Mouse (Mus musculus) neural tube, embryonic 11.5 days (tissue): Measurements from ENCODE around the gene Pnkp. TPM values are rescaled to one million over a fixed set of nuclear protein-coding genes. Genes with fewer than 3 reads are reported as not detected.

Experiments used
- ATAC-seq: fragments of 200-750 bp; cut with Nextera tagmentation; 2 replicates; pipeline ENCODE4 v1.8.0; 2017; ENCODE audit warnings: moderate number of reproducible peaks, mild to moderate bottlenecking, moderate TSS enrichment, moderate library complexity; ENCODE audit not compliant: insufficient read depth, low FRiP score, low TSS enrichment
- DNase-seq: peaks from one replicate; pipeline ENCODE4 v3.0.0-alpha.2; 2015; ENCODE audit warnings: low spot score
- H3K27ac ChIP-seq: fragments of 300-500 bp; sonication (generic); 2 replicates; pipeline ENCODE4 v1.5.1; 2014; ENCODE audit warnings: low read depth, mild to moderate bottlenecking, low read length
- H3K27me3 ChIP-seq: fragments of 300-500 bp; sonication (generic); 2 replicates; pipeline ENCODE4 v1.6.1; 2014; ENCODE audit warnings: mild to moderate bottlenecking, low read length, mixed read lengths; ENCODE audit not compliant: control insufficient read depth, insufficient read depth
- H3K36me3 ChIP-seq: fragments of 300-500 bp; sonication (generic); 2 replicates; pipeline ENCODE4 v1.6.1; 2014; ENCODE audit warnings: mild to moderate bottlenecking, low read length, moderate library complexity, mixed read lengths; ENCODE audit not compliant: control insufficient read depth, insufficient read depth
- H3K4me1 ChIP-seq: fragments of 300-500 bp; sonication (generic); 2 replicates; pipeline ENCODE4 v1.6.1; 2014; ENCODE audit warnings: low read length, mixed read lengths; ENCODE audit not compliant: control insufficient read depth, insufficient read depth
- H3K4me2 ChIP-seq: fragments of 300-500 bp; sonication (generic); 2 replicates; pipeline ENCODE4 v1.6.1; 2014; ENCODE audit warnings: low read depth, mild to moderate bottlenecking, moderate library complexity
- H3K4me3 ChIP-seq: fragments of 300-500 bp; sonication (generic); 2 replicates; pipeline ENCODE4 v1.5.1; 2014; ENCODE audit warnings: low read depth, low read length
- H3K9ac ChIP-seq: fragments of 300-500 bp; sonication (generic); 2 replicates; pipeline ENCODE4 v1.6.1; 2014; ENCODE audit warnings: mild to moderate bottlenecking, low read length
- H3K9me3 ChIP-seq: fragments of 300-500 bp; sonication (generic); 2 replicates; pipeline ENCODE4 v1.6.1; 2016; ENCODE audit warnings: low read length; ENCODE audit not compliant: control insufficient read depth
- WGBS: fragments of 180-500 bp; shearing (Covaris S2); extraction: QIAGEN DNeasy Blood & Tissue Kit; methylation state at CpG from one replicate; pipeline ENCODE4 v1.1.7; 2014; 5-methylcytosine and 5-hydroxymethylcytosine counted together
- polyA plus RNA-seq: library from polyadenylated mRNA; unstranded; fragments of >200 nt; fragmentation: Nextera tagmentation; extraction: Ambion mirVana; gene quantifications from 2 replicates; pipeline ENCODE4 v1.2.1, GENCODE M21; 2014

Pnkp gene
- polyA plus RNA-seq, 1 experiment from 2014 or later = 30.6 TPM

GRCm38 (mm10) chr7:44820525-44820924 is 36.4 kb upstream of the Pnkp start:
- peaks cover 20% of the 10 kb centered on the region for H3K4me1 ChIP-seq
- H3K9me3 ChIP-seq = no peaks in the 10 kb centered on the region
- no peak overlapping the region for H3K9ac ChIP-seq
- H3K4me3 ChIP-seq = no peak overlapping the region
- ATAC-seq (no peak), DNase-seq (no peak)
- no peak overlapping the region for H3K4me2 ChIP-seq
- H3K27ac ChIP-seq = no peak overlapping the region
- no peaks in the 10 kb centered on the region; the same call in 1 of the 2 replicates for H3K36me3 ChIP-seq
- H3K27me3 ChIP-seq = no peaks in the 10 kb centered on the region
- 95% methylated on average over 3 of the region's 3 CpGs for WGBS

GRCm38 (mm10) chr7:44821666-44822448 is 35.1 kb upstream of the Pnkp start:
- Histone ChIP-seq H3K27ac (no peak overlapping the region), H3K36me3 (no peaks in the 10 kb centered on the region; the same call in 1 of the 2 replicates), H3K4me3 (no peak overlapping the region), H3K9ac (no peak overlapping the region), H3K9me3 (no peaks in the 10 kb centered on the region), H3K4me2 (no peak overlapping the region), H3K4me1 (peaks cover 20% of the 10 kb centered on the region), H3K27me3 (no peaks in the 10 kb centered on the region)
- WGBS = 86% methylated on average over 7 of the region's 7 CpGs
- no peak for ATAC-seq
- DNase-seq = no peak

GRCm38 (mm10) chr7:44823409-44823808 is 33.5 kb upstream of the Pnkp start:
- no peak for DNase-seq
- Histone ChIP-seq H3K4me3 (no peak overlapping the region), H3K9me3 (no peaks in the 10 kb centered on the region), H3K36me3 (no peaks in the 10 kb centered on the region; the same call in none of the 2 replicates), H3K27ac (no peak overlapping the region), H3K27me3 (no peaks in the 10 kb centered on the region), H3K9ac (no peak overlapping the region), H3K4me2 (no peak overlapping the region), H3K4me1 (peaks cover 10% of the 10 kb centered on the region)
- no peak for ATAC-seq
- WGBS = 46% methylated on average over 7 of the region's 7 CpGs

- 36% methylated on average over 3 of the region's 3 CpGs for WGBS
- peaks cover 3% of the 10 kb centered on the region; the same call in 1 of the 2 replicates for H3K4me1 ChIP-seq
- ATAC-seq = no peak
- no peaks in the 10 kb centered on the region for H3K27me3 ChIP-seq
- peaks cover 12% of the 10 kb centered on the region for H3K36me3 ChIP-seq
- no peak overlapping the region for H3K4me3 ChIP-seq
- no peak overlapping the region for H3K27ac ChIP-seq
- no peaks in the 10 kb centered on the region for H3K9me3 ChIP-seq
- H3K9ac ChIP-seq = no peak overlapping the region
- peak; percentile 80 for DNase-seq
- no peak overlapping the region for H3K4me2 ChIP-seq
Measured at GRCm38 (mm10) chr7:44824872-44825271, 32.1 kb upstream of the Pnkp start.

GRCm38 (mm10) chr7:44826771-44827170 is 30.2 kb upstream of the Pnkp start:
- peaks cover 21% of the 10 kb centered on the region for H3K36me3 ChIP-seq
- no peak overlapping the region for H3K4me3 ChIP-seq

GRCm38 (mm10) chr7:44828706-44829105 is 28.2 kb upstream of the Pnkp start:
- Histone ChIP-seq H3K27ac (no peak overlapping the region), H3K27me3 (no peaks in the 10 kb centered on the region), H3K36me3 (peaks cover 21% of the 10 kb centered on the region), H3K4me1 (peaks cover 2% of the 10 kb centered on the region; the same call in 1 of the 2 replicates), H3K9me3 (no peaks in the 10 kb centered on the region), H3K4me3 (no peak overlapping the region), H3K9ac (no peak overlapping the region), H3K4me2 (no peak overlapping the region)
- DNase-seq (no peak), ATAC-seq (no peak)
- WGBS = 91% methylated on average over 5 of the region's 5 CpGs

More at GRCm38 (mm10) chr7:44826771-44827170, 30.2 kb upstream of the Pnkp start:
- H3K9ac ChIP-seq = no peak overlapping the region
- peaks cover 3% of the 10 kb centered on the region; the same call in 1 of the 2 replicates for H3K4me1 ChIP-seq
- 92% methylated on average over 3 of the region's 3 CpGs for WGBS
- no peaks in the 10 kb centered on the region for H3K9me3 ChIP-seq
- DNase-seq (no peak), ATAC-seq (no peak)
- H3K4me2 ChIP-seq = no peak overlapping the region
- no peak overlapping the region for H3K27ac ChIP-seq
- H3K27me3 ChIP-seq = no peaks in the 10 kb centered on the region

- peaks cover 21% of the 10 kb centered on the region for H3K36me3 ChIP-seq
- H3K4me2 ChIP-seq = no peak overlapping the region
- DNase-seq (no peak), ATAC-seq (no peak)
- H3K27ac ChIP-seq = no peak overlapping the region
- no peak overlapping the region for H3K9ac ChIP-seq
- WGBS = 87% methylated on average over 4 of the region's 4 CpGs
- H3K9me3 ChIP-seq = no peaks in the 10 kb centered on the region
- no peak overlapping the region for H3K4me3 ChIP-seq
- H3K27me3 ChIP-seq = no peaks in the 10 kb centered on the region
- H3K4me1 ChIP-seq = no peaks in the 10 kb centered on the region
Measured at GRCm38 (mm10) chr7:44832763-44833162, 24.2 kb upstream of the Pnkp start.

- WGBS = 90% methylated on average over 1 of the region's 1 CpGs
- H3K4me2 ChIP-seq = no peak overlapping the region
- peaks cover 5% of the 10 kb centered on the region for H3K36me3 ChIP-seq
- no peak overlapping the region for H3K27ac ChIP-seq
- DNase-seq (no peak), ATAC-seq (no peak)
- H3K9me3 ChIP-seq = no peaks in the 10 kb centered on the region
- H3K4me1 ChIP-seq = peaks cover 9% of the 10 kb centered on the region
- no peak overlapping the region for H3K4me3 ChIP-seq
- H3K9ac ChIP-seq = no peak overlapping the region
- H3K27me3 ChIP-seq = peaks cover 17% of the 10 kb centered on the region
Measured at GRCm38 (mm10) chr7:44835373-44836015, 21.4 kb upstream of the Pnkp start.
